Mouse (Mus musculus) midbrain, postnatal 0 days (tissue): ENCODE results near the gene Msmp. TPM values are rescaled to one million over a fixed set of nuclear protein-coding genes. Genes with fewer than 3 reads are reported as not detected.

Experiments
- ATAC-seq: fragments of 200-750 bp; cut with Nextera tagmentation; 2 replicates; pipeline ENCODE4 v1.8.0; 2017; ENCODE audit warnings: moderate number of reproducible peaks, mild to moderate bottlenecking, moderate TSS enrichment, moderate library complexity; ENCODE audit not compliant: low FRiP score
- DNase-seq: peaks from one replicate; pipeline ENCODE4 v3.0.0-alpha.2; 2015; ENCODE audit warnings: low spot score
- H3K27ac ChIP-seq: fragments of 300-500 bp; sonication (generic); 2 replicates; pipeline ENCODE4 v1.5.1; 2014; ENCODE audit warnings: low read depth, mild to moderate bottlenecking, low read length, mixed read lengths
- H3K27me3 ChIP-seq: fragments of 300-500 bp; sonication (generic); 2 replicates; pipeline ENCODE4 v1.6.1; 2014; ENCODE audit warnings: low read length, control low read depth, mixed read lengths; ENCODE audit not compliant: insufficient read depth
- H3K36me3 ChIP-seq: fragments of 300-500 bp; sonication (generic); 2 replicates; pipeline ENCODE4 v1.6.1; 2014; ENCODE audit warnings: low read length, control low read depth, mixed read lengths; ENCODE audit not compliant: insufficient read depth
- H3K4me1 ChIP-seq: fragments of 300-500 bp; sonication (generic); 2 replicates; pipeline ENCODE4 v1.6.1; 2014; ENCODE audit warnings: mild to moderate bottlenecking, control low read depth, antibody characterized with exemption, low read length, mixed read lengths; ENCODE audit not compliant: insufficient read depth
- H3K4me2 ChIP-seq: fragments of 300-500 bp; sonication (generic); 2 replicates; pipeline ENCODE4 v1.6.1; 2014; ENCODE audit warnings: low read depth, mild to moderate bottlenecking, low read length, mixed read lengths; ENCODE audit not compliant: poor library complexity, severe bottlenecking
- H3K4me3 ChIP-seq: fragments of 300-500 bp; sonication (generic); 2 replicates; pipeline ENCODE4 v1.5.1; 2014; ENCODE audit warnings: low read depth, mild to moderate bottlenecking, low read length, moderate library complexity
- H3K9ac ChIP-seq: fragments of 300-500 bp; sonication (generic); replicated peaks from 2 replicates; pipeline ENCODE4 v1.6.1; 2014; ENCODE audit warnings: mild to moderate bottlenecking, low read length, moderate library complexity, mixed read lengths; ENCODE audit not compliant: poor library complexity, severe bottlenecking
- H3K9me3 ChIP-seq: fragments of 300-500 bp; sonication (generic); 2 replicates; pipeline ENCODE4 v1.6.1; 2016; ENCODE audit warnings: low read length, control low read depth
- CTCF ChIP-seq: IDR thresholded peaks from 2 replicates; pipeline ENCODE4 v1.5.1; 2016; ENCODE audit warnings: antibody characterized with exemption, mild to moderate bottlenecking
- WGBS: fragments of 180-500 bp; shearing (Covaris S2); extraction: QIAGEN DNeasy Blood & Tissue Kit; methylation state at CpG from one replicate; pipeline ENCODE4 v1.1.7; 2014; 5-methylcytosine and 5-hydroxymethylcytosine counted together
- polyA plus RNA-seq: library from polyadenylated mRNA; unstranded; fragments of >200 nt; fragmentation: Nextera tagmentation; extraction: Ambion mirVana; gene quantifications from 2 replicates; pipeline ENCODE4 v1.2.1, GENCODE M21; 2015
- total RNA-seq: library from RNA; depleted of rRNA; stranded (reverse); fragments of >200 nt; gene quantifications from 2 replicates; pipeline ENCODE4 v1.2.3, GENCODE M21; 2014

Msmp gene
- total and polyA plus RNA-seq, 2 experiments from 2014 or later = 2.5 TPM; not detected in 1

- Histone ChIP-seq H3K4me2 (no peak overlapping the region), H3K4me1 (no peaks in the 10 kb centered on the region), H3K27ac (no peak overlapping the region), H3K36me3 (no peaks in the 10 kb centered on the region), H3K27me3 (no peaks in the 10 kb centered on the region), H3K9me3 (no peaks in the 10 kb centered on the region), H3K9ac (no peak overlapping the region), H3K4me3 (no peak overlapping the region)
- TF ChIP-seq CTCF = no peak
- 75% methylated on average over 10 of the region's 10 CpGs for WGBS
- no peak for ATAC-seq
- no peak for DNase-seq
These were observed 28.2 kb upstream of the Msmp start for GRCm38 (mm10) chr4:43612534-43612933.

DNA sequence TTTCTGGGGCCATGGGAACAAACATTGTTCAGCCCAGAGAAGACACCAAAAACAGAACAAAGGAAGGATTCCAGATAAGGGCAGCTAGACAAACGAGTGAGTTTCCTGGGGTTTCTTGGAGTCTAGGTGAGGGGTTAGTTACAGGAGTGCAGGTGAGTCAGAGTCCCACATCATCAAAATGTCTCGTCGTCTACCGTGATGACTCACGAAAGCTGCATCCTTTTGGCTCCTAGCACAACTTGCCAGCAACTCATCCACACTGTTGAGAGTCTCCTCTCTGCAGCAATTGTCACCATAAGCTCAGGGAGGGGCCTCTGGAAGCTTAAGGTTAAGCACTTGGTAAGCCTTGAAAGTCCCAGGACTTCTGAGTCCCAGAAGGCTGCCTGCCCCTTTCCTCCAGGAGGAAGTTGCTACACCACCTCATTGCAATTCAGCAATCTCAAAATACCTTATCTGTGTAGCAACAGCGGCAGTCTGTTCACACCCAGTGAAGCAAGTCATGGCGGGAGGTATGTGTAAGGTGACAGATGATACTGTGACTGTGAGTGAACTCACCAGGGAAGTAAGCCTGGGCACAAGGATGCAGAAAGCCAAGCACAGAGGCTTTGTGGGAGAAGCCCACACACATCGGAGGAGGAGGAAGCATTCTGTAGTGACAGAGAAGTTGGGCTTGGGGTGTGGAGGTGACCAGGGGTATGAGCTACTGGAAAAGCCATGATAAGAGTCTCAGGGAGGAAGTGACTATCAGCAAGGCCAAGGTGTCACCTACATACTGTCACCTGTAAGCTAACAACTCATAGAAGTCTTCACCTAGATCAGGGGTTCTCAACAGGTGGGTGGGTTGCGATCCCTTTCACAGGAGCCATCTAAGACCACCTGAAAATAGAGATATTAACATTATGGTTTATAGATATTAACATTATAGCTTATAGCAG, 20.7 kb upstream of the Msmp start:
- Histone ChIP-seq H3K27me3 (no peaks in the 10 kb centered on the region), H3K36me3 (no peaks in the 10 kb centered on the region), H3K9ac (no peak overlapping the region), H3K4me1 (no peaks in the 10 kb centered on the region), H3K27ac (no peak overlapping the region), H3K4me3 (no peak overlapping the region), H3K4me2 (no peak overlapping the region), H3K9me3 (no peaks in the 10 kb centered on the region)
- 77% methylated on average over 9 of the region's 9 CpGs for WGBS
- DNase-seq (no peak), ATAC-seq (no peak)
- TF ChIP-seq CTCF = no peak

DNA sequence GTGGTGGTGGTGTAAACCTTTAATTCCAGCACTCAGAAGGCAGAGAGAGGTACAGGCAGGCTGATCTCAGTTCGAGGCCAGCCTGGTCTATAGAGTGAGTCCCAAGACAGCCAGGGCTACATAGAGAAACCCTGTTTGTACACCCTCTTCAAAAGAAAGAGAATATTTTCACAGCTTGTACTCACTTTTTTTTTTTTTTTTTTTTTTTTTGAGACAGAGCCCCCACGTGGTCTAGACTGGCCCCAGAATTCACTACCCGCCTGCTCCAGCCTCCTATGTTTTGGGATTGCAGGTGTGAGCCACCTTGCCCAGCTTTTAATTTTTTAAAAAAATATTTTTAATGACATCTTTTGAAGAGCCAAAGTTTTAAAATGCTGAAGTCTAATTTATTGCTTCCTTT, 19.8 kb upstream of the Msmp start:
- Histone ChIP-seq H3K36me3 (no peaks in the 10 kb centered on the region), H3K27ac (no peak overlapping the region), H3K4me2 (no peak overlapping the region), H3K9me3 (no peaks in the 10 kb centered on the region), H3K9ac (no peak overlapping the region), H3K4me1 (no peaks in the 10 kb centered on the region), H3K4me3 (no peak overlapping the region), H3K27me3 (no peaks in the 10 kb centered on the region)
- TF ChIP-seq CTCF = no peak
- DNase-seq (no peak), ATAC-seq (no peak)
- 71% methylated on average over 3 of the region's 3 CpGs for WGBS

GRCm38 (mm10) chr4:43600195-43600934, 16.1 kb upstream of the Msmp start:
- H3K27me3 ChIP-seq = no peaks in the 10 kb centered on the region
- H3K4me1 ChIP-seq = no peaks in the 10 kb centered on the region
- H3K9me3 ChIP-seq = no peaks in the 10 kb centered on the region
- no peak overlapping the region for H3K4me3 ChIP-seq
- ATAC-seq (no peak), DNase-seq (no peak)
- 83% methylated on average over 9 of the region's 9 CpGs for WGBS
- TF ChIP-seq CTCF = no peak
- no peak overlapping the region for H3K27ac ChIP-seq
- H3K4me2 ChIP-seq = no peak overlapping the region
- H3K36me3 ChIP-seq = no peaks in the 10 kb centered on the region
- no peak overlapping the region for H3K9ac ChIP-seq

- Histone ChIP-seq H3K4me2 (no peak overlapping the region), H3K27me3 (no peaks in the 10 kb centered on the region), H3K9ac (no peak overlapping the region), H3K9me3 (no peaks in the 10 kb centered on the region), H3K36me3 (no peaks in the 10 kb centered on the region), H3K4me3 (no peak overlapping the region), H3K27ac (no peak overlapping the region), H3K4me1 (no peaks in the 10 kb centered on the region)
- no peak for TF ChIP-seq CTCF
- ATAC-seq (no peak), DNase-seq (no peak)
- 83% methylated on average over 7 of the region's 7 CpGs for WGBS
These were observed 14.5 kb upstream of the Msmp start for GRCm38 (mm10) chr4:43598650-43599380.
